Mouse (Mus musculus) limb, embryonic 10.5 days (tissue): Measurements from ENCODE around the gene Catsper3. TPM values are rescaled to one million over a fixed set of nuclear protein-coding genes. Genes with fewer than 3 reads are reported as not detected.

ENCODE experiments used
- DNase-seq: peaks from one replicate; pipeline ENCODE4 v3.0.0-alpha.2; 2017; ENCODE audit warnings: low spot score
- H3K27ac ChIP-seq: fragments of 300-500 bp; sonication (generic); 2 replicates; pipeline ENCODE4 v1.5.1; 2016; ENCODE audit warnings: mild to moderate bottlenecking
- H3K27me3 ChIP-seq: fragments of 300-500 bp; sonication (generic); 2 replicates; pipeline ENCODE4 v1.6.1; 2016; ENCODE audit warnings: low read depth, mild to moderate bottlenecking; ENCODE audit not compliant: poor library complexity, severe bottlenecking
- H3K36me3 ChIP-seq: fragments of 300-500 bp; sonication (generic); 2 replicates; pipeline ENCODE4 v1.6.1; 2016; ENCODE audit warnings: mild to moderate bottlenecking, moderate library complexity
- H3K4me1 ChIP-seq: fragments of 300-500 bp; sonication (generic); 2 replicates; pipeline ENCODE4 v1.6.1; 2016
- H3K4me3 ChIP-seq: fragments of 300-500 bp; sonication (generic); 2 replicates; pipeline ENCODE4 v1.5.1; 2016; ENCODE audit warnings: mild to moderate bottlenecking, moderate library complexity
- H3K9me3 ChIP-seq: fragments of 300-500 bp; sonication (generic); replicated peaks from 2 replicates; pipeline ENCODE4 v1.6.1; 2016; ENCODE audit warnings: mild to moderate bottlenecking
- WGBS: fragments of 180-500 bp; shearing (Covaris S2); methylation state at CpG from one replicate; pipeline ENCODE4 v1.1.7; 2016; 5-methylcytosine and 5-hydroxymethylcytosine counted together
- polyA plus RNA-seq: library from polyadenylated mRNA; unstranded; fragments of >200 nt; fragmentation: Nextera tagmentation; extraction: Ambion mirVana; gene quantifications from 2 replicates; pipeline ENCODE4 v1.2.1, GENCODE M21; 2016

The Catsper3 gene
- polyA plus RNA-seq: 0.25 TPM in 1 of 2 replicates, not detected in the other

DNA sequence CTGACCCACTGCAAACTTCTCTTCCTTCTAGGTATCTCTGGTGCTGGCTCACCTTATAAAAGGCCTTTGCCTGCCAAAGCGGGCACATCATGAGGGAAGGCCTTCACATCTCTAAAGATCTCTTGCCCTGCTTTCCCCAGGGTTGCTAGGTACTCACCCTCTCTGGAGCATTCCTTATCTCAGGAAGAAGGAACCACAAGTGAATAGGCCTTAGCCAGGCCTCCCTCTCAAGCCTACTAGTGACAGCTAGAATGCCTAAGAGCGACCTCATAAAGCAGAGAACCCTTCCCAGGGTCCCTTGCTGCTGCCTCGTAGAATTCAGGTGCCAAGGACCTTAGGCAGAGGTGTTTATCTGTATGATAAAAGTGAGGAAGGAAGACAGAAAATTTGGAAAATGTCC, at the start of gene Catsper3:
Catsper3 (plus strand) TSS at position 301 of the 400 bp plus-strand sequence.
- no peaks in the 10 kb centered on the region for H3K9me3 ChIP-seq
- DNase-seq: no peak
- WGBS: 96% methylated on average over 3 of the region's 3 CpGs
- no peak within 1 kb of the TSS for H3K27ac ChIP-seq
- H3K4me1 ChIP-seq: no peaks in the 10 kb centered on the region
- no peaks in the 10 kb centered on the region for H3K27me3 ChIP-seq
- H3K4me3 ChIP-seq: no peak within 1 kb of the TSS
- no peaks in the 10 kb centered on the region for H3K36me3 ChIP-seq

DNA sequence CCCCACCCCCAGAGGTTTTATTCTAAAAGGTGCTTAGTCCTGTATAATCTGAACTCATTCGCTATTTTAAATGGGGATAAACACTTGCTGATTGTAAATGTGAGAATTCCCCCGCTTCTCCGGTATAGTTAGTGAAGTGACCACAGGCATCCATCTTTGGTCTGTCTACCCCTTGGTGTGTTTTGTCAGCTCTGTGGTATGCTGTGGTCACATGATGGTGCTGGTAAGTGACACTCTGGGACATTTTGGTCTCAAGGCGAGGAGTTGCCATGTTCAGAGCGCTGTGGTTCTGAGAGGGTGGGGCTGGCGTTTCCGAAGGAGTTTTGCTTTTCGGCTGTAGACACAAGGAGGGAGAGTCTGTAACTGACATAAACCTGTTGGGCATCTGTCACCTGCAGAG, 46.5 kb upstream of the Catsper3 start:
- Histone ChIP-seq H3K27me3 (no peaks in the 10 kb centered on the region), H3K4me3 (no peak overlapping the region), H3K36me3 (no peaks in the 10 kb centered on the region), H3K27ac (0 out of 2 replicates have a peak overlapping the region, but pooled peaks have one; percentile 27), H3K9me3 (no peaks in the 10 kb centered on the region), H3K4me1 (peaks cover 47% of the 10 kb centered on the region)
- WGBS: 95% methylated on average over 8 of the region's 8 CpGs
- no peak for DNase-seq

DNA sequence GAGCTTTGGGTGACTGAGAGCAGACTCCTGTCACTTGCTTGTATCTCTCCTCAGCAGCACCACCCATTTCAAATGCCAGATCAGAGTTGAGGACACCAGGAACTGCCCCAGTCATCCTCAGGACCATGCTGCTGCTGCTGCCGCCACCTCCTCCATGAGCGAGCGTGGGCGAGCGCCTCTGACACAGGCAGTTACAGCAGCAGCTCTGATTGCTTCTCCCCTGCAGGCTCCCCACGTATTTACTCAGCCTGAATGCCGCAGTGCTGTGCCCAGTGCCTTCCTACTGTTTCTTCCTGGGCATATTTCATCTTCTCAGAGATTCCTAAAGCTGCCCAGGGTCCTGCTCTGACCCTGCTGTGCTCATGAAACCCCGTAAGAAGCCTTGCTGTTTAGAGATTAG, 42.1 kb upstream of the Catsper3 start:
- Histone ChIP-seq H3K9me3 (no peaks in the 10 kb centered on the region), H3K27ac (no peak overlapping the region)
- 75% methylated on average over 8 of the region's 8 CpGs for WGBS

DNA sequence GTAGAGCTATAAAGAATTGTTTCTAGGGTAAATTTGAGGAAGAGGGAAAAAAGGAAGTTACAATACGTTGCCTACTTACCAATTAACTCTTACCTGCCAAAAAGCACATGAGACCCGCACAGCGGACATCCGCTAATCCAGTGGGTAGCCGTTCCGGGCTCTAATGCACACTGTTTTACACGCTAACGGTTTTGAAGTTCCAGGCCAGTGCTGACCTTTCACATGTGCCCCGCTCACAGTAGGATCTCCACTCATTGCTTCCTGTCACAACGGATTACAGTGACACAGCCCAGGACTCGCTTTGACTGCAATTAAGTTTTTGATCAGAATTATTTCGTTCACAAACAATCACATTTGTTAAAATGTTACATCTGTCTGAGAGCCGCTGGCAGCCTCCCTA, 30.0 kb upstream of the Catsper3 start:
- Histone ChIP-seq H3K4me1 (peaks cover 70% of the 10 kb centered on the region), H3K4me3 (no peak overlapping the region), H3K9me3 (no peaks in the 10 kb centered on the region), H3K27ac (peak overlapping the region; percentile 83), H3K36me3 (no peaks in the 10 kb centered on the region), H3K27me3 (no peaks in the 10 kb centered on the region)
- 57% methylated on average over 13 of the region's 13 CpGs for WGBS
- peak; percentile 68 for DNase-seq

More for the DNA sequence above, 42.1 kb upstream of the Catsper3 start:
- peaks cover 43% of the 10 kb centered on the region for H3K4me1 ChIP-seq
- H3K36me3 ChIP-seq: peaks cover 9% of the 10 kb centered on the region
- H3K4me3 ChIP-seq: no peak overlapping the region
- H3K27me3 ChIP-seq: no peaks in the 10 kb centered on the region
- no peak for DNase-seq

DNA sequence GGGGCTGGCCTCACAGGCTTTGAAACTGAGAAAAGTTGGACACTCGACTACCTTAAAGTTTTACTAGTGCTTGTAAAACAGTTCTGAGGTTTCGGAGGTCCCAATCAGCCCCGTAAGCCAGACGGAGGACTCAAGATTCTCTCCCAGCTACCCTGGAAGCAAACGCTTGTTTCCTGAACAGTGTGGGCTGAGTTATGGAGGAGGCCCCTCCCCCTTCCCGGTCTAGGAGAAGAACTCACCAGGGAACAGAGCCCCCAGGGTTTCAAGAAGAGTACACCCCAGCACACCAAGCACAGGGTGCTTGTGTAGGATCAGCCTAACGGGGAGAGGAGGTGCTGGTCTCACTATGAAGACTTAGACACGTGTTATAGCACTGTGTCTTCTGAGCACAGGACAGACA, 27.6 kb upstream of the Catsper3 start:
- Histone ChIP-seq H3K27ac (peak overlapping the region; percentile 83), H3K27me3 (no peaks in the 10 kb centered on the region), H3K9me3 (no peaks in the 10 kb centered on the region), H3K4me3 (peak overlapping the region; percentile 33; the same call in 1 of the 2 replicates), H3K36me3 (no peaks in the 10 kb centered on the region), H3K4me1 (peaks cover 66% of the 10 kb centered on the region)
- 33% methylated on average over 8 of the region's 8 CpGs for WGBS
- peak; percentile 47 for DNase-seq

DNA sequence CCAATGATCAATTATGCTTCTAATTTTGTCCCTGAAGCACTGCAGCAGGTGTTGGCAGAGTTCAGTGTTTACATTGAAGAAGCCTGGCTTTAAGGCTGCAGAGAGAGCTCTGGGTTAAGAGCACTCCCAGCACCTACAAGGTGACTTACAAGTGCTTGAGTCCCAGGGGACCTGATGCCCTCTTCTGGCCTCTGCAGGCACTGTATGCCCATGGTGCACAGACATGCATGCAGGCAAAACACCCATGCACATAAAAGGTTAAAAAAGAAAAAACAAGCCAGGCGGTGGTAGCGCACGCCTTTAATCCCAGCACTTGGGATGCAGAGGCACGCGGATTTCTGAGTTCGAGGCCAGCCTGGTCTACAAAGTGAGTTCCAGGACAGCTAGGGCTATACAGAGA, 26.7 kb upstream of the Catsper3 start:
- DNase-seq: no peak
- 81% methylated on average over 6 of the region's 6 CpGs for WGBS
- no peaks in the 10 kb centered on the region for H3K27me3 ChIP-seq
- H3K4me1 ChIP-seq: peaks cover 69% of the 10 kb centered on the region
- peak overlapping the region; percentile 83; the same call in 1 of the 2 replicates for H3K27ac ChIP-seq
- no peaks in the 10 kb centered on the region for H3K36me3 ChIP-seq
- H3K4me3 ChIP-seq: no peak overlapping the region
- H3K9me3 ChIP-seq: no peaks in the 10 kb centered on the region

DNA sequence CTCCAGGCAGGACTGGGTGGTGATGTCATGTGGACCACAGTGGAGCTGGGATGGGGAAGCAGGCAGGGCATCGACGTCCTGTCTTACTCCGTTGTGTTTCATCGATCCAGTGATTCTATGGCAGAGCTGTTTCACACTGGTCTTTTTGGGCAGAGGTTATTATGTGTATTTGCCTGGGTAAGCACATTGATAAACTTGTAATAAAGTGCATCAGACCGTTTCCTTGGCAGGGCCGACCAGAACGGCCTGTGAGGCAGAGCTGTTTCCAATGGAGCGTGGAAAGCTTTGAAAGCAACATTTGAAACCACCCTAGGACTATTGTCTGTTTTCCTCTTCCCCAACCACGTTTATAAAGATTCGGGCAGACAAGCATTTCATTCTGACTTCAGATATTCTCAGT, 23.8 kb upstream of the Catsper3 start:
- Histone ChIP-seq H3K27me3 (no peaks in the 10 kb centered on the region), H3K4me1 (peaks cover 54% of the 10 kb centered on the region), H3K9me3 (no peaks in the 10 kb centered on the region), H3K36me3 (no peaks in the 10 kb centered on the region), H3K4me3 (no peak overlapping the region), H3K27ac (peak overlapping the region; percentile 75)
- DNase-seq: no peak
- 81% methylated on average over 10 of the region's 10 CpGs for WGBS

DNA sequence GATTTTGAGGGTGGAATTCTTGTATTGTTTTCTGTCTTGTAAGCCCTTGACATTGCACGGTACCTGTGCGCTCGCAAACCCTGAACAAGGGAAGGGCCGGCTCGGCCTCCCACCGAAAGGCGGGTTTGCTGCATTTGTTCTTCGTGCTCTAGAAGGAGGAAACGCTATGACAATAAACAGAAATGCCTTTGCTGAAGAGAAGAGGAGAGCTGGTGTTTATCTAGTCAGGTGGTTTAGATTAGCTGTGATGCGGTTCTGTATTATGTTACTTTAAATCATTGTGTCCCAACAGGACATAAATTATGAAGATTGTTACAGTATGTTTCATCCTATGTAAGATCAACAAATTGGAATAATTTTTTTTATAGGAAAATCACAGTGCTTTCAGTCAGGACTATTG, 22.9 kb upstream of the Catsper3 start:
- H3K4me3 ChIP-seq: no peak overlapping the region
- peak overlapping the region; percentile 75; the same call in 1 of the 2 replicates for H3K27ac ChIP-seq
- 63% methylated on average over 10 of the region's 10 CpGs for WGBS
- H3K4me1 ChIP-seq: peaks cover 50% of the 10 kb centered on the region
- no peak for DNase-seq
- H3K9me3 ChIP-seq: no peaks in the 10 kb centered on the region
- H3K36me3 ChIP-seq: no peaks in the 10 kb centered on the region
- no peaks in the 10 kb centered on the region for H3K27me3 ChIP-seq

DNA sequence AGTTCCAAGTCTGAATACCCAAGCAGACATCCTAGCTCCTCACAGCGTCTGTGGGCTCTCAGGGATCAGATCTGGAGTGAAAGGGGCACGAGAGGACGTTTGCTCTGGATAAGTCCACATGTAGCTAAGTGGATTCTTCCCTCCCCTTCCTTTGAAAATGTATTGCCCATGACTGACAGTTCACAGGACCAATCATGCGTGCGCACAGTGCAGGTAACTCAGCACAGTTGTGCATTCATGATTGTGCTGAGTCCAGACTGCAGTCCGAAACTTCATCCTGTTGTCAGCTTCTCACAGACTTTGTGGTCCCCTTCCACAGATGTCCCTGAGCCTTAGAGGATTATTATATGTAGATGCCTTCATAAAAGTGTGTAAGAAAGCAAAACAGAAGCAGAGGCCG, 10.0 kb upstream of the Catsper3 start:
- H3K4me3 ChIP-seq: no peak overlapping the region
- no peaks in the 10 kb centered on the region for H3K9me3 ChIP-seq
- H3K4me1 ChIP-seq: peaks cover 16% of the 10 kb centered on the region
- no peak for DNase-seq
- WGBS: 87% methylated on average over 7 of the region's 7 CpGs
- peak overlapping the region; percentile 79 for H3K27ac ChIP-seq
- 0 out of 2 replicates have a peak, but pooled peaks cover 4% of the 10 kb centered on the region for H3K36me3 ChIP-seq
- no peaks in the 10 kb centered on the region for H3K27me3 ChIP-seq

DNA sequence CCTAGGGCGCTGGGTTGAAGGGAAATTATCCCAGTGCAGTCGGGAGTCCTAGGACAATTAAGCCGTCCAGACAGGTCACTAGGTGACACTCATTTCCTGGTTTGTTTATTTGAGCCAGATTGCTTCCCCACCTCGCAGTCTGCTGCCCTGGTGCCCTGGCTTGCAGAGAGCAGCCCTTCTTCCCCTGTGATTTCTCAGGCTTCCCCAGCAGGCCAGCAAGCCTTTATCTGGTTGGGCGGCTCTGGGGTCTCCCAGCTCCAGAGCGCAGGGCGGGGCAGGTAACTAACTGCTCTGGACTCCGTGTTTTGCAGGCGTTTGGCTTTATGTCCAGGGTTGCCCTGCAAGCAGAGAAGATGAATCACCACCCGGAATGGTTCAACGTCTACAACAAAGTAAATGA, 9.3 kb upstream of the Catsper3 start:
- H3K4me3 ChIP-seq: 0 out of 2 replicates have a peak overlapping the region, but pooled peaks have one; percentile 11
- H3K27me3 ChIP-seq: no peaks in the 10 kb centered on the region
- 0 out of 2 replicates have a peak, but pooled peaks cover 4% of the 10 kb centered on the region for H3K36me3 ChIP-seq
- peak overlapping the region; percentile 79 for H3K27ac ChIP-seq
- peaks cover 16% of the 10 kb centered on the region for H3K4me1 ChIP-seq
- 14% methylated on average over 11 of the region's 11 CpGs for WGBS
- DNase-seq: peak; percentile 59
- H3K9me3 ChIP-seq: no peaks in the 10 kb centered on the region

DNA sequence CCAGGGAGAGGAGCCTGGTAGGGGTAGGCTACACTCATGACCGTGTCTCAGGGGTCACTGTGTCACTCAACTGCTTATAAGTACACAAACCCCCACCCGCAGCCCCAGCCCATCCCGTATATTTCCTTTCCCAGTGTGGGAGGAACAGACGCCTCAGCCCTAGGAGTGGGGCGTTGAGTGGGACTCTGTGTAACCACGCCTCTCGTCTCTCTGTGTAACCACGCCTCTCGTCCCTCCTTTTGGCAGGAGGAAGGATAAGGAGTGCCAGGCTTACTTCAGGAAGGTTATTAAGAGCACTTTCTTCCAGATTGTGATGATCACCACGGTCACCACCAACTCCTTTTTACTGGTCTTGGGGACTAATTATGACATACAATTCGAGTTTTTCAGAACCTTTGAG, 1.8 kb downstream of the Catsper3 start:
- H3K27ac ChIP-seq: no peak overlapping the region
- H3K4me1 ChIP-seq: no peaks in the 10 kb centered on the region
- no peak for DNase-seq
- 82% methylated on average over 11 of the region's 11 CpGs for whole genome bisulfite sequencing
- H3K27me3 ChIP-seq: no peaks in the 10 kb centered on the region
- H3K36me3 ChIP-seq: no peaks in the 10 kb centered on the region
- no peaks in the 10 kb centered on the region for H3K9me3 ChIP-seq
- no peak overlapping the region for H3K4me3 ChIP-seq

DNA sequence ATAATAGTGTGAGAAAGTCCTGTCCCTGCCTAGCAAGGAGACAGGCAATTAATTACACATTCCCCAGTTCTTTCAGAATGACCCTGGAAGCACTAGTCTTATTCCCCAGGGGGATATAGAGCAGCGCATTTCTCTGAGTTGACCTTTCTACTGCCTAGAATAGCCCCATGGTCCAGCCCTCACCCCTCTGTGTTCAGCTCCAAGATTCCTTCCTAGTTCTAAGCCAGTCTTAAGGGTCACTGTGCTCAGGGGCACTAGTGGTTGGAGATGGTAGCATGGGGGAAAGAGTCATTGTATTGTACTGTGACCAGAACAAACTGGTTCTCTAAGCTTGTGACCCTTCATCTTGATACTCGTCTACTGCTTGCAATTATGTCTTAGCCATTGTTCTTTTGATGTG, 16.9 kb downstream of the Catsper3 start:
- 86% methylated on average over 2 of the region's 2 CpGs for WGBS
- no peak overlapping the region for H3K27ac ChIP-seq
- no peaks in the 10 kb centered on the region for H3K9me3 ChIP-seq
- DNase-seq: no peak
- H3K4me1 ChIP-seq: no peaks in the 10 kb centered on the region
- H3K4me3 ChIP-seq: no peak overlapping the region
- H3K36me3 ChIP-seq: no peaks in the 10 kb centered on the region
- no peaks in the 10 kb centered on the region for H3K27me3 ChIP-seq

DNA sequence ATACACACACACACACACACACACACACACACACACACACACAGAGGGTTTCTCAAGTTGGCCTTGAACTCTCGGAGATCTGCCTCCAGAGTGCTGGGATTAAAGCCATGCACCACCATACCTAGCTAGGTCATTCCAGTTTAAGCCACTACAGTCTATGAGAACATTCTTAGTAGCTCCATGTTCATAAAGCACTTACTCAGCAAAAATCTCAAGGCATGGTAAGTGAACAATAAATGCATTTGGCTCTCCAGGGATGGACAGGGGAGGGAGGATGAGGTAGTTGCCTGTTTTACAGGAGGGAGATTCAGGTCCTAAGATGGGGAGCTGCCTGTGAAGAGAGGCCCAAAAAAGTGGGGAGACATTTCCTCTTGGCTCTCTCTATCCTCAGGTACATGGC, 19.6 kb downstream of the Catsper3 start:
- Histone ChIP-seq H3K4me3 (no peak overlapping the region), H3K27ac (no peak overlapping the region), H3K4me1 (no peaks in the 10 kb centered on the region), H3K9me3 (no peaks in the 10 kb centered on the region), H3K27me3 (no peaks in the 10 kb centered on the region), H3K36me3 (no peaks in the 10 kb centered on the region)
- DNase-seq: no peak
- 97% methylated on average over 1 of the region's 1 CpGs for WGBS

DNA sequence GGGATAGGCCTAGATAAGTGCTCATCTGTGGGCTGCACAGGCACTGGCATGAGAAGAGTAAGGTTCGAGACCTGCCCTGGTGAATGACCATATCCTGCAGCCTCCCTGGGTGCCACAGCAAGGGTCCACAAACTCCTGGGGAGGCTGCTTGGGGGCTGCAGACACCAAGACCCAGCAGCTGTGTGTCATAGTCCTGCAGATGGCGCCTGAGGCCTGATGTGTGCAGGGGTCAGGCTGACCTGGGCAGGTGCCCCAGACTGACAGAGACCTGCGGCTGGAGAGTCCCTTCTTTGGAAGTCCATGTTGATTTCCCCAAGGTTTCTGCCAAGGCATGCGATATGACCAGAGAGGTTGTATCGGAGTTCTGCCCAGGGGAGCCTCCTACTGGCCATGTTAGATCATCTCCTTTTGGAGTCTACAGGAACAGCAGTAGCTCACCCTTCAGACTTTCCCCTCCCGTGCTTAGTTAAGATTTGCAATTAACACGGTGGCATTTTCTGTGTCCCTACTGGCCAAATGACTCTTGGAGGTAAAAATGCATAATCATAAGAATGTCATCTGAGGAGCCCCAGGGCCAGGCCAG, 24.8 kb downstream of the Catsper3 start:
- WGBS: 67% methylated on average over 7 of the region's 7 CpGs
- no peaks in the 10 kb centered on the region for H3K27me3 ChIP-seq
- peaks cover 10% of the 10 kb centered on the region; the same call in 1 of the 2 replicates for H3K4me1 ChIP-seq
- H3K27ac ChIP-seq: no peak overlapping the region
- DNase-seq: no peak
- H3K9me3 ChIP-seq: no peaks in the 10 kb centered on the region
- H3K36me3 ChIP-seq: no peaks in the 10 kb centered on the region
- no peak overlapping the region for H3K4me3 ChIP-seq
